Mouse (Mus musculus) kidney, postnatal 0 days (tissue): ENCODE measurements at regions not wholly inside any gene's neighbourhood (a gene's known extent, or its start where the extent isn't known, plus 50 kb on each side); places are given as distances from the start of the nearest gene placed in this dataset.
A peak's percentile ranks its signal among the peaks of the same experiment; 100 is the strongest.

Experiments
- ATAC-seq: fragments of 200-750 bp; cut with Nextera tagmentation; replicated peaks from 2 replicates; pipeline ENCODE4 v1.8.0; 2017; ENCODE audit warnings: low read depth, moderate number of reproducible peaks, moderate TSS enrichment, moderate library complexity; ENCODE audit not compliant: low FRiP score
- DNase-seq: peaks from one replicate; pipeline ENCODE4 v3.0.0-alpha.2; 2016; ENCODE audit warnings: low spot score
- H3K27ac ChIP-seq: fragments of 300-500 bp; sonication (generic); 2 replicates; pipeline ENCODE4 v1.5.1; 2014; ENCODE audit warnings: mild to moderate bottlenecking
- H3K27me3 ChIP-seq: fragments of 300-500 bp; sonication (generic); 2 replicates; pipeline ENCODE4 v1.6.1; 2014; ENCODE audit warnings: low read length, mixed read lengths; ENCODE audit not compliant: insufficient read depth
- H3K36me3 ChIP-seq: fragments of 300-500 bp; sonication (generic); 2 replicates; pipeline ENCODE4 v1.6.1; 2014; ENCODE audit warnings: low read length, mixed read lengths; ENCODE audit not compliant: insufficient read depth
- H3K4me1 ChIP-seq: fragments of 300-500 bp; sonication (generic); replicated peaks from 2 replicates; pipeline ENCODE4 v1.6.1; 2014; ENCODE audit warnings: antibody characterized with exemption, low read length, mixed read lengths; ENCODE audit not compliant: insufficient read depth
- H3K4me2 ChIP-seq: fragments of 300-500 bp; sonication (generic); 2 replicates; pipeline ENCODE4 v1.6.1; 2014; ENCODE audit warnings: mild to moderate bottlenecking, low read length, moderate library complexity, mixed read lengths
- H3K4me3 ChIP-seq: fragments of 300-500 bp; sonication (generic); replicated peaks from 2 replicates; pipeline ENCODE4 v1.5.1; 2014; ENCODE audit warnings: low read depth, low read length
- H3K9ac ChIP-seq: fragments of 300-500 bp; sonication (generic); 2 replicates; pipeline ENCODE4 v1.6.1; 2014; ENCODE audit warnings: low read depth, low read length
- H3K9me3 ChIP-seq: fragments of 300-500 bp; sonication (generic); replicated peaks from 2 replicates; pipeline ENCODE4 v1.6.1; 2016; ENCODE audit warnings: low read length, inconsistent platforms, mixed read lengths
- CTCF ChIP-seq: IDR thresholded peaks from 2 replicates; pipeline ENCODE4 v1.5.1; 2016; ENCODE audit warnings: antibody characterized with exemption, low read depth, mild to moderate bottlenecking, moderate library complexity
- WGBS: fragments of 180-500 bp; shearing (Covaris S2); extraction: QIAGEN DNeasy Blood & Tissue Kit; methylation state at CpG from one replicate; pipeline ENCODE4 v1.1.7; 2014; 5-methylcytosine and 5-hydroxymethylcytosine counted together

DNA sequence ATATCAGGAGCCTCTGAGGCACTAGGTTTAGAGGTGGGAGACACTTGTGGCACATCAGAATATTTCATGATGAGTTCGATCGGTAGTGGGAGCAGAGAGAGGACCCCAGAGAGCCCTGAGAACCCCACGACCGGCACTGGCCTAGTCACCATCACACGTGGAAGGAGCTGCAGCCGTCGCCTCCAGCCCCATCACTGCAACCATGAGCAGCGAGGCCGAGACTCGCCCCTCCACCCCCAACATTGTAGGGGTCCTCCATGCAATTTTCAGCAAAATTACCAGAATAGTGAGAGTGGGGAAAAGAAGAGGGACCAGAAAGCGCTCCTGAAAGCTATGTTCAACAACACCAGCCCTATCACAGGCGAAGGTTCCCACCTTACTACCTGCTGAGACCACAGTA, 297.0 kb downstream of the Edem1 start:
- 92% methylated on average over 12 of the region's 12 CpGs for WGBS
- no peaks in the 10 kb centered on the region for H3K9me3 ChIP-seq
- no peak overlapping the region for H3K9ac ChIP-seq
- DNase-seq = no peak
- no peaks in the 10 kb centered on the region for H3K27me3 ChIP-seq
- ATAC-seq = no peak
- H3K27ac ChIP-seq = no peak overlapping the region
- H3K4me1 ChIP-seq = no peaks in the 10 kb centered on the region
- H3K36me3 ChIP-seq = no peaks in the 10 kb centered on the region
- TF ChIP-seq CTCF = no peak
- no peak overlapping the region for H3K4me3 ChIP-seq
- H3K4me2 ChIP-seq = no peak overlapping the region

DNA sequence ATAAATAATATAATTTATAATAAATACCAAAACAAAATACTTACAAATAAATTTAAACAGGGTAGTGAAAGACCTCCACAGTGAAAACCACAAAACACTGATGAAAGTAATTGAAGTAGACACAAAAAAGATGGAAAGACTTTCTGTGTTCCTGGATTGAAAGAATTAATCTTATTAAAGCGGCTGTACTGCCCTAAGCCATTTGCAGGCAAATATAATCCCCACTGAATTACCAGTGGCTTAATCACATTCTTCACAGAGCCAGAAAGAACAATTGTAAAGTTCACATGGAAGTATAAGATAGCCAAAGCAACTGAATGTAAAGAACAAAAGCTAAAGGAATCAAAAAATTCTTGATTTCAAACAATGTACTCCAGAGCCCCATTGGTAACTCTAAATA, 298.8 kb downstream of the Edem1 start:
- DNase-seq (no peak), ATAC-seq (no peak)
- Histone ChIP-seq H3K27me3 (no peaks in the 10 kb centered on the region), H3K4me3 (no peak overlapping the region), H3K9me3 (no peaks in the 10 kb centered on the region), H3K4me1 (no peaks in the 10 kb centered on the region), H3K9ac (no peak overlapping the region), H3K36me3 (no peaks in the 10 kb centered on the region), H3K27ac (no peak overlapping the region), H3K4me2 (no peak overlapping the region)
- 96% methylated on average over 1 of the region's 1 CpGs for WGBS
- no peak for TF ChIP-seq CTCF

DNA sequence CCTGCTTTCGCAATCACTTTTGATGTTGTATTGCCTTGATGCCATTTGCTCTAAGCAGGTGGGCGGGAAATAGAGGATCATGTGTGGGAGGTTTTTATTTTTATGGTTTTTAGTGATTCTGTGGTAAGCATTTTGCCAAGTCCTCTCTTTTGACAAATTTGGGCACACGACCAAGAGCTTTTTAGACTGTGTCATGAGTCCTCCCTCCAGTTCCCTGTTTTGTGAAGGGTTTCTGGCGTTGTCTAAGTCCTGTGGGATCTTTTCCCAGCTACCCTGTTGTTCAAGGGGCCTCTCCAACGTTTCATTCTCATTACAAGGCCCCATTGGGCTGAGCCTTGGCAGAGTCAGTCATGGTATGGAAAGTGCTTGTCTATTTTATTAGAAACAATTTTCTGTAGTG, 317.7 kb downstream of the Edem1 start:
- TF ChIP-seq CTCF = no peak
- Histone ChIP-seq H3K27ac (no peak overlapping the region), H3K27me3 (no peaks in the 10 kb centered on the region), H3K36me3 (no peaks in the 10 kb centered on the region), H3K9me3 (no peaks in the 10 kb centered on the region), H3K4me3 (no peak overlapping the region), H3K4me2 (no peak overlapping the region), H3K4me1 (no peaks in the 10 kb centered on the region), H3K9ac (no peak overlapping the region)
- DNase-seq = no peak
- 74% methylated on average over 5 of the region's 5 CpGs for WGBS
- no peak for ATAC-seq

DNA sequence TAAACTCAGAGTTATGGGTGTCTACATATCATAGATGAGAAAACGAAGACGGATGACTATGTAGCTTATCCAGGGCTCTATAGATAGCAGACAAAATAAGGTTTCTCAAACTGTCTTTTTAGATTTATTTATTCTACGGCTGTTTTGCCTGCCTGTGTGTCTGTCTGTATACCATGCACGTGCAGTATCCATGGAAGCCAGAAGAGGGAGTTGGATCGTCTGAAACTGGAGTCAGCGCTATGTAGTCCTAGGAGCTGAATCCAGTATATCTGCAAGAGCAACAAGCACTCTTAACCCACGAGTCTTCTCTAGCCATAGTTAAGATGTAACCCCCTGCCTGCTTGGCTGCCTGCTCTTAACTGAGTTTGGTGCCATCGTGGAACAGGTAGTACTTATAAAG, 320.6 kb downstream of the Edem1 start:
- 84% methylated on average over 8 of the region's 8 CpGs for WGBS
- no peak for DNase-seq

DNA sequence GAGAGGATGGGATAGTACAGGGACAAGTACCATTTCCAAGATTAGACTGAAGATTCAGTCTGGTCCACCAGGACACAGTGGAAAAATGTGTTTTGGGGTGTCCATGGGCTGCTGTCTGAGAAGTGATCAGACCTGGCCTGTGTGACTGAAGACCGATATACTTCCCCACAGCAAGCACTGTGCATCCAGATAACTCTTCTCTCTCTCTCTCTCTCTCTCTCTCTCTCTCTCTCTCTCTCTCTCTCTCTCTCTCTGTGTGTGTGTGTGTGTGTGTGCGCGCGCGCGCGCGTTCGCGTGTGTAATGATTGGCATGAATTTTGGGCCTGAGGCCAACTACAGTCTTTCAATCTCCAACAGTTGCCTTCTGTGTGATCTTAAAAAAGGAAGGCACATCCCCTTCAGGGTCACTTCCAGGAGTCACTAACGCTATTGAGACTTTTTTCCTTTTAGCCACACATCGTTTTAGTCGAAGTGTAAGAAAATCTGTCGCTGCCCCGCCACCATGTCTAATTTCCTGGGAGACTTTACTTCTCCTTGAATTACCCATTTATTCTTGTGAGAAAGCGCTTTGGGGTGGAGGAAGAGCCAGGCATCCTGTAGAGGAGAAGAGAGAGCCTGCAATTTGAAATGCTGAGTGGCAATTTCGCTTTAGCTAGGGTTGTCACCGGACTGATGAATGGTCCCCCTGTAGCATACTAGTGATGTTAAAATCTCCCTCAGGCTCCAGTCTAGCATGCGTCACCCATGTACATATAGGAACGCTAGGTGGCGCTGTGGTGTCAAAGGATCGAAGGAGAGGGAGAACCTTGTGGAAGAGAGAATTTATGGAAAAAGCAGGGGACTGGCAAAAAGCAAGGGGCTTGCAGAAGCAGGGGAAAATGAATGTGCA, 321.8 kb downstream of the Edem1 start:
- H3K9ac ChIP-seq = no peak overlapping the region
- no peak overlapping the region for H3K27ac ChIP-seq
- DNase-seq (peak; percentile 96), ATAC-seq (0 out of 2 replicates have a peak, but pooled peaks have one; percentile 40)
- no peak overlapping the region for H3K4me2 ChIP-seq
- H3K36me3 ChIP-seq = no peaks in the 10 kb centered on the region
- 53% methylated on average over 22 of the region's 22 CpGs for WGBS
- no peaks in the 10 kb centered on the region for H3K9me3 ChIP-seq
- no peaks in the 10 kb centered on the region for H3K4me1 ChIP-seq
- TF ChIP-seq CTCF = peak; percentile 93
- H3K4me3 ChIP-seq = no peak overlapping the region
- no peaks in the 10 kb centered on the region for H3K27me3 ChIP-seq

More for the DNA sequence above, 320.6 kb downstream of the Edem1 start:
- Histone ChIP-seq H3K36me3 (no peaks in the 10 kb centered on the region), H3K27ac (no peak overlapping the region), H3K9ac (no peak overlapping the region), H3K4me1 (no peaks in the 10 kb centered on the region), H3K27me3 (no peaks in the 10 kb centered on the region), H3K9me3 (no peaks in the 10 kb centered on the region), H3K4me3 (no peak overlapping the region), H3K4me2 (no peak overlapping the region)
- ATAC-seq = no peak
- peak; percentile 38; the same call in 1 of the 2 replicates for TF ChIP-seq CTCF

DNA sequence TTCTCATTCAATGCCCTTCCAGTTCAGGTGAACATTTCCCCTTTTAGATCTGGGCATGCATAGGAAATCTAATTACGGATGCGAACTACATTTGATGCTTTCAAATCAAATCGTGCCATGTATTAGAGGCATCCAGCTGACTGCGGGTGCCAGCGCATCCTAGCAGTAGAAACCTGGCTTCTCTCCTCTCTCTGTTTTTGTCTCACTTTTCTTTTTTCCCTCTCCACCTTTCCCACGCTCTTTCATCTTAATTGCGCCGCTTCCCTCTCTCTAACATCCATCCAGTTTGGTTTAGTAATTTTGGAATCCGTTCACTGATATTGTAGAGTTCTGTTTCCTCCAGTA, 322.4 kb downstream of the Edem1 start:
- WGBS = 92% methylated on average over 9 of the region's 9 CpGs
- no peaks in the 10 kb centered on the region for H3K4me1 ChIP-seq
- no peak overlapping the region for H3K4me3 ChIP-seq
- no peak overlapping the region for H3K27ac ChIP-seq
- no peaks in the 10 kb centered on the region for H3K9me3 ChIP-seq
- no peak for ATAC-seq
- H3K36me3 ChIP-seq = no peaks in the 10 kb centered on the region
- no peak; the same call in 1 of the 2 replicates for TF ChIP-seq CTCF
- no peak for DNase-seq
- H3K27me3 ChIP-seq = no peaks in the 10 kb centered on the region
- H3K4me2 ChIP-seq = no peak overlapping the region
- H3K9ac ChIP-seq = no peak overlapping the region
